Mouse (Mus musculus): ENCODE results near the gene Frat2.
"Not testable (repeated sequence)": the region's sequence is repeated elsewhere in the genome, so short reads cannot be mapped to it uniquely, and the experiment has no call there.

Gene Frat2

DNA sequence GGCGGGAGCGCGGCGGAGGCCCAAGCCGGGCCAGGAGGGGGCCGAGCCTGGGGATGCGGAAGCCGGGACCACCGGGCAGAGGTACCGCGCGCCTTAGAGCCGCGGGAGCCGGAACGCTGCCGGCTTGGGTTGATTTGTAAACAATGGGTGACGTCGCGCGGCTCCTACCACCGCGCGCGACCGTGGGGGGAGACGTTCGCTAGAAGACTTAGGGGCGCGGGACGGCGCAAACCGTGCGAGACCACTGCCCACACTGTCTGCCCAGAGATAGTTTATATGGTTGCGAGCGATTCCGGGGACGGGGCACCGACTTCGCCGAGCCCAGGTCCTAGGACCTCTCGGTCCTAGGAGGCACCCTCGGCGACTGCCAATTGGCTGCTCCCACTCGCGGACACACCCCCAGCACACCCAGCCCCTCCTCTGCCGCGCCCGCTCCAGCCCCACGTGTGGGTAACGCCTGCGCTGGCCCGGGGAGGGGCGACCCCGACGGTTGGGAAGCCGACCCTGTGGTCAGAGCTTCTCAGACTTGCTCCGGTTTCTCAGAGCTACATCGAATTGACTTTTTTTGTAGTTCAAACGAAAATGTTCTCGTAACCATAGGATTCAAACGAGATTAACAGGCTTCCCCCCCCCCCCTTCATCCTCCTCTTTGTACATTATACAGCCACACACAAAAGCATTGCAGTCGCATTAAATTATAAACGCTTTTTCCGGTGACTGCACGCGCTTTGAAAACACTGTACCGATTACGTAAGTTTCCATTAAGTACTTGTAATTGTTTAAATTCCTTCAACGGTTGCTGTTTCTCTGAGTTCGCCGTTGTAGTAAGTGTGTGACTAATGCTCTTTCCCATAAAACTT is at the start of gene Frat2:
Gene Frat2, minus strand, starts transcription at position 141 of the 860 bp plus-strand sequence.
- peak; percentile 77 for DNase-seq (ENCODE audit: low spot score)

DNA sequence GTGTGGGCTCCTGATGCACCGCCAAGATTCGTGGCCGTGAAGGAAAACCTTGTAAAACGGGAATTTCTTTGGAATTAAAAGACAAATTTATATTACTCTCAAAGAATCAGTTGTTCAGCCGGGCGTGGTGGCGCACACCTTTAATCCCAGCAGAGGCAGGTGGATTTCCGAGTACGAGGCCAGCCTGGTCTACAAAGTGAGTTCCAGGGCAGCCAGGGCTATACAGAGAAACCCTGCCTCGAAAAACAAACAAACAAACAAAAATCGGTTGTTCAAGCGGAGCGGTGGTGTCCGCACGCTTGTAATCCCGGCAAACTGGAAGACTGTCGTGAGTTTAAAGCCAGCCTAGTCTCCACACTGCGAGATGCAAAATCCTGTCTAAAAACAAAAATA is 48.4 kb upstream of the Frat2 start:
- DNase-seq (ENCODE audit: low spot score), result no peak

DNA sequence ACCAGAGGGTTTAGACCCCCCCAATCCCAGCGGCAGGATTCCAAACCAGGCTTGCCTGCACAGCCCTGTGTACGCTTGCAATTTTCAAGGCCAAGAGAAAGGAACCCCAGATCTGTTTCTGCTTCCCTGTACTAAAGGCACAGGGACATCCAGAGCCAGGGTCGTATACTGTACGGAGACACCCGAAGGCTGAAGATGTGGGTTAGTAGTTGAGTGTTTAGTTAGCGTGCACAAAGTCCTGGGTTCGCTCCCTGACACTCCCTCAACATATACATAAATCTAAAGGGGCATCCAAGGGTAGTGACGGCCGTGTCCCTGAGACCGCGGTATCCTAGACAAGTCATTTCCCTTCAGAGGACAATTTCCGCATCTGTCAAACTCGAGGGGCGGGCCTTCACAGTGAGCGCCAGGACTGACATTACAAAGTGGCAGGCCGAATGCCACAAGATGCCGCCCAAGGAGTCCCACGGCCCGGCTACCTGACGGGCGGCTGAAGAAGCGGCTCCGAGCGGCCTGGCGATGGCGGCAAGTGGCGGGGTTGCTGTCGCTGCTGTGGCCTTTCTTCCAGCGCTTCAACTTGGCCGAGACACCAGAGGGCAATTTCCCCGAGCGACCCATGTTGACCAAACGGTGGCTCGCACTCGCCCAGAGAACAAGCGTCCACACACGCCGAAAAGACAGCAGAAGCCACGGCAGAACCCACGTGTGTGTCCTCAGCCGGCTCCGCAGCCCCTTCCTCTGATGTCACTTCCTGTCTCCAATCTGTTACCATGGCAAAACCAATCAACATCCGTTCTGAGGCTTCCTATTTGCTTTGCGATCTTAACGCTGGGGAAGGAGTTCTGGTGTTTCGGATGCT is 47.8 kb upstream of the Frat2 start, which contains the start of gene Rrp12:
Gene Rrp12, minus strand, starts transcription at position 714 of the 859 bp plus-strand sequence.
- DNase-seq (ENCODE audit: low spot score), result peak; percentile 82

DNA sequence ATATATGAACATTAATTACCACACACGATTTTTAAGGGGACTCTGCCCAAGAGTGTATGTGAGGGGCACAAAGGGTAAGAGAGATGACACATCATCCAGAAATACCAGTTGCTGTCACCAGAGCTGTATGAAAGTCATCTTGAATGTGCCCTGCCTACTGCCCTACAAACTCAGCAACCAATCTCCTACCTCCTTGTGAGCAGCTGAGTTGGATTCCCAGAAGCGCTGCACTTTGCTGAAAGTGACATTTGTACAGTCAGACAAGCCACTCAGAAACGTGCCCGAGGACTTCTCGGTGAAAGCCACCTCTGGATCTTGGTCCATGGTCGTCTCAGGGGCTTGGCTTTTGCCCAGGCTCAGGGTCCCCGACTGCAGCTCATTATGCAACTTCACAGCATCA is 47.0 kb upstream of the Frat2 start:
- no peak for DNase-seq (ENCODE audit: low spot score)

DNA sequence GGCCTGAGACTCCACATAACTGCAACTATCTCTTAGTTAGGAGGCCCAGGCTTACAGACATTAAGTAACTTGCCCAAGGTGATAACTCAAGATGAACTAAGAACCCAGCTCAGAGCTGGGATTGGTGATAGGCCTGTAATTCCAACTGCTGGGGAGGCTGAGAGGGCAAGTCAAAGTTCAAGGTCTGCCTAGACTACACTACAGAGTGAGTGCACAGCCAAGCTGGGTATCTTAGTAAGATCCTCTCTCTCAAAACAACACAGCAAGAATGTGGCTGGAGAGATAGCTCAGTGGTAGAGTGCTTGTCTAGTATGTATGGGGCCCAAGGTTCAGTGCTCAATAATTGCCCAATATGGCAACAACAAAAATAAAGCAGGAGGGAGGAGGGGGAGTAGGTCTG is 40.3 kb upstream of the Frat2 start:
- DNase-seq (ENCODE audit: low spot score), result no peak

DNA sequence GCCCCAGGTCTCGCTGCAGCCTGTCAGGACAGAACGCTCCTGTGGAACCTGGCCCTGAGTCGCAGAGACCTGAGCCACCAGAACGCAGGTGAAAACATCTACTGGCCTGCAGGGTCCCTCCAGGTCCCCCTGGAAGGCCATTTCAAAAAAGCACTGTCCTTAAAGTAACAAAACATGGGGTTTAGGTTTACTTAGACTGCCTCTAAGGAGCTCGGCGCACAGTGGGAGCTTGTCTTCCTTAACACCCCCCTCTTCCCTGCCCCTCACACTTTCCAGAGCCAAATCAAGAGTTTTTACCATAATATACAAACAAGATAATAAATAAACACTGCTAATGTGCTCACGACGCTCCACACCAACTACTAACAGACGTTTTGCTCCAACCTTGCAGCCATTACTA is 36.0 kb upstream of the Frat2 start:
- no peak for DNase-seq (ENCODE audit: low spot score)

DNA sequence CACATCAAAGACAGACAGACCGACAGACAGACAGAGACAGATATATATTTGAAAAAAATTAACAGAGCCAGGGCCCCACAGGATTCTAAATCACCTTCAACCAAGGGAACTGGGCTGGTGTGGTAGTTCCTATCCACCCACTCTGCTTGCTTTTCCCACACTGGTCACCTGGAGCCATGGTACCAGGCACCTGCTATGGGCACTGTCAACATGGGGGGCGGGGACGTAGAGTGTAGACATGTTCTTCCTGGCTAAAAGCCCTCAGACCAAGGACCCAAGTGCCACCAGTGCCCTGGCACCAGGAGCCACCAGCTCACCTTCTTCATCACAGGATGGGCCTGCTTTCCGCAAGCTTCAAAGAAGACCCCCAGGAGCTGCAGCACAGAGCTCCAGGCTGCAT is 33.9 kb upstream of the Frat2 start:
- DNase-seq (ENCODE audit: low spot score), result no peak

DNA sequence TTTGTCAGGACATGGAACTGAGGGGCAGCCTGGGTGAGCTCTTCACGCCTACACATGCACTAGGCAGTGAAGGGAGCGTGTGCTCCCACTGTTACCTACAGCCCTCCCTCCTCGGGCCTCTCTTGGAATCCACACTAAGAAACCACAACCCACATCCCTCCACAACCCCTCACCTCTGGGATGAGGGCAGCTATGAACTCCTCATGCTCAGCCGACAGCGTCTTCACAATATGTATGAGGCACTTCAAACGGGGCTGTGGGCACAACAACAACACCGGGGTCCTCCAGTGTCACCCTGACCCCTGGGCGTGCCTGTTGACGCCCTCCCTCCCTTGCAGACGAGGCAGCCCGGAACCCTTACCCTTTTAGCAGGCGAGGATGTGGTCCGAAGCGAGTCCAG is 26.4 kb upstream of the Frat2 start:
- no peak for DNase-seq (ENCODE audit: low spot score)

DNA sequence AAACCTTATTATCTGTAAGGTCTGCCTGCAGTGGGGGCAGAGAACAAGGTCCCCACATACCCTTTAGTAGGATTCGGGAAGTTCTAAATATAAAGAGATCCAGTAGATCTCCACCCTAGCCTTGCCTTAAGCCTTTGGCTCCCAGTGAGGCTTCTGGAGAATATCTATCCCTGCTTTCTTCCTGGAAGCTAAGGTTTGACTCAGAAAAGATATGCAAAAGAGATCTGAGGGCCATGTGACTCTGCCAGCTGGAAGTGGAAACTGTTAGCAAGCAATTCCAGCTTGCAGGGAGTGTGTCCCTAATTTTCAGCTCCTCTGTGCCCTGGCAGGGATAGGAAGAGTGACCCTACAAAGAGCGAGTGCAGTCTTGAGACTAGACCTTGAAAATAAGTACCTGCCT is 24.4 kb upstream of the Frat2 start:
- DNase-seq (ENCODE audit: low spot score), result no peak

DNA sequence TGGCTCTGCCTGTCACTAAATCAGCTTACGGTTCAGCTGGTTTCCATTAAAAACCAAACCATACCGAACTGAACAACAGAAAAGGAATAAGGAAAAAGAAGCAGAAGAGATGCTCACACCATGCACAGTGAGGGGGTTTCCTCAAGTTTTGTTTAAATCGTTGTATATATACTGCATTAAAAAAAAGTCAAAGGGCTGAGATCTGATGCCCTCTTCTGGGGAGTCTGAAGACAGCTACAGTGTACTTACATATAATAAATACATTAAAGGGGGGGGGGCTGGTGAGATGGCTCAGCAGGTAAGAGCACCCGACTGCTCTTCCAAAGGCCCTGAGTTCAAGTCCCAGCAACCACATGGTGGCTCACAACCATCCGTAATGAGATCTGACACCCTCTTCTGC is 22.0 kb upstream of the Frat2 start:
- not testable (repeated sequence) for DNase-seq (ENCODE audit: low spot score)

DNA sequence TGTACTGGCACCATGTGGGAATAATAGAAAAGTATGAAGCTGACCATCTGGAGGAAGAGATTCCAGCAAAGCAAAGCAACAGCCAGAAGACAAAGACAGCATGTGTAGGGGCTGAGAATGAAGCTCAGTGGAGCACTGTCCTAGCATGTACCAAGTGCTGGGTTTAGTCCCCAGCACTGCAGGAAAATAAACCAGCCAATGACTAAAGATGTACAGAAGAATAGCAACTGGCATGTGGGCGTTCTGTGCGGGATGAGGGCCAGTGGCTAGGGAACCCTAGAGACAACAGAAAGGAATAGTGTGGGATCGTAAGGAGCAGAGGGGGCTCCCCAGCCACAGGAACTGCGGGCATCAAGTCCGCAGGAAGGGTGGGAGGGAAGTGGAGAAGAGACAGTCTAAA is 21.4 kb upstream of the Frat2 start:
- DNase-seq (ENCODE audit: low spot score), result no peak

DNA sequence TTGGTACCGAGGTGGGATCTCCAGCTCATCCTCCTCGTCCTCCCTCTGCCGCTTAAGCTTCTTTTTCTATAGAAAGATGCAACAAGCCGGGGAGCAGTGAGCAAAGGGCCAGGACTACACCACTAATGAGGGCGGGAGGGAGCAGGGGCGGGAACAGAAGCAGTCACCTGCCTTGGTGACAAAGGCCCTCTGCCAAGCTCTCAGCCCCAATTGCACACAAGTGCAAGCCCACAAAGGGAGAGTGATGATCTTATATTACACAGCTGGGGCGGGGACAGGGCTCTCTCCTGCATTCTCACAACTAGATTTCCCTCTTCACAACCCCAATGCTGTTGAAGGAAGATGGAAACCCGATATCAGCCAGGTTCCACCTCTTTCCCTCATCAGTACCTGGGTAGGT is 18.8 kb upstream of the Frat2 start:
- DNase-seq (ENCODE audit: low spot score), result no peak

DNA sequence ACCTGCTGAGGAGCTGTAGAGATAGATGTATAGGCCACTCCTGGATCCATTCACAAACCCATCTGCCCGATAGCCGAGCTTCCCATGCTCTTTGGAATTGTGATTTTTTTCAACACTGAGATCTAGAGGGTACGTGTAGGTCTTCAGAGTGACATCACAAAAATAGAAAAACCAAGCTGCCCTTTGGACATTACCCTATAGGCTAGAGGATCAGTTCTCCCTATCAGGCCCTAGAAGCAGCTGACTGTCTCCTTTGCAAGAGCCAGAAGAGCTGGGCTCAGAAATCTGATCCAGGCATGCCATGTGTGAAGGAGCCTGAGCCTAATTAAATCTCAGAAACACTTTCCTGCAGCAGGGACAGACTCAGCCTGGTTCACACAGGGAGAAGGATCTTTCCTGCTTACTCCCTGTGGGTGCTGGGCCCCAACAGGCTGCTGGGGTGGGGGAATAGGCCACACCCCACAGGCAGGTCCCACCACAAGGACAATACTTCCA is 9.9 kb upstream of the Frat2 start:
- no peak for DNase-seq (ENCODE audit: low spot score)

DNA sequence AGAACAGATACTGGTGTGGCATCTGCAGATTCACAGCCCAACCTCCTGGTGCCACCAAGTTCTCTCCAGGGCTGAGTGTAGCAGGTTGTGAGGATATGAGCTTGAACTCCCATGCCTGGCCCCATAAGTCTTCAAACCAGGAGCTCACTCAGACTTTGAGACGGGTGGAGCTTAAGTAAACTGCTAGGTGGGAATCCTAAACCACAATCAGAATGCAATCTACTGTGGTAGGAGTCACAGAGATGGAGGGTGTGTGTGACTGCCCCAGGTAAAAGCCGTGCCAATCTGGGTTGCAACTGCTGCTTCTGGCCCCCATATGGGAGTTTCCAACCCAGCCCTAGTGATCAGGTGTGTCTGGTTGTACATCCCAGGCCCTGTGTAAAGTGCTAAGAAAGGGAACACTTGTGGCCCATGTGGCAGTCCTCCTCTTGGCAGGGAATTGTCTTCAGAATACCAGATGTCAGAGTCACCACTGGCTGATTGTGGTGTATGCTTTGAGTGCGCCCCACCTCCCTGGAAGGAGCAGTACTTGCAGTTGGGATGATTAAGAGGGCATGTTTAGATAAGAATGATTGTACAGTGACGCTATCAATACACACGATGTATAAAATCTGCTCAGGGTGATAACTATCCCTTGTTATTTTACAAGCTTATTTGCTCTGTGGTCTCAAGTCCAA is 9.3 kb upstream of the Frat2 start:
- DNase-seq (ENCODE audit: low spot score), result no peak

DNA sequence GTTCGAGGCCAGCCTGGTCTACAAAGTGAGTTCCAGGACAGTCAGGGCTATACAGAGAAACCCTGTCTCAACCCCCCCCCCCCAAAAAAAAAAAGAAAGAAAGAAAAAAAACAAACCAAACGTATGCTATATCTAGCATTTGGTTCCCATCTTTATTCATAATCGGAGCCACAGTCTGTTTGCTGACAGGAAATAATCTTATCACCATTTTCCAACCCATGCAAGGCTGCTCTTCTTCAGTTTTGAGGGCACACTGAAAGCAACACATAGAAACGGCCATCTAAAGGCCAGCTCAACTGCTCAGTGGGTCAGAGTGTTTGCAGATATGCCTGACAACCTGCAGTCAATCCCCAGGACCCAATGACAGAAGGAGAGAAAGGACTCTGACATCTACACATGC is 4.5 kb upstream of the Frat2 start:
- DNase-seq (ENCODE audit: low spot score), result no peak

DNA sequence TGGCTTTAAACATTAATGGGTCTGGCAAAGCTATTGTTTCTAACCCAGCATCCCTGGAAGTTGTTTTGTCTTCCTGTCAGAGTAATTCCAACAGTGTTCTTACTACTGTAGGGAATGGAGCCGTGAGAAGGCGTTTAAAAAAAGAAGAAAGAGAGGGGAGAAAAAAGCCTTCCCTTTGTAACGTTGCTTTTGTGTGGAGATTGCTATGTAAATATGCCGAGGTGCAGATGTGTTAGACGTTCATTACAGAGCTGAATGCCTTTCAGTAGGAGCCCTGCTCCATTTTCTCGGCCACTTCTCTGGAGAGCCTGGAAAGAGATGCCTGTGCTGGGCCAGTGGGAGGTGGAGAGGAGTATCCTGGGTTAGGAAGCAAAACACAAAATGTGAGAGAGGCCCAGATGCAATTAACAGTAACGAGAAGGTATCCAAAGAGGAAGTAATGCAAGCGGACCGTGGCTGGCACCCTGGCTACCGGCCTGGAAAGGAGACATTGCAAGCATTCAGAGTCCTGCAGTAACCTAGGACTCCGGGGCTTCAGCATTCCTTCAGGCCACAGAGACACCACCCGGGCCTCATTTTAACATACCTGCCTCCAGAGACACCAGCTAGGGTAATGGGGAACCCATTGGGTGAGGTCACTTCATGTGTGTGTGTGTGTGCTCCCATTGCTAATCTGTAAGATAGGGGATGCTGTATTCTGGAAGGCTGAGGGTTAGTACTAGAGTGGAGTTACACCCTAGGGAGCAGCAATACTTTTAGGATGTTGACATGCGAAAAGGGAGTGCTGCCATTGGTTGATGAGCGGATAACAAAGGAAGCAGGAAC is 3.0 kb upstream of the Frat2 start:
- no peak for DNase-seq (ENCODE audit: low spot score)

DNA sequence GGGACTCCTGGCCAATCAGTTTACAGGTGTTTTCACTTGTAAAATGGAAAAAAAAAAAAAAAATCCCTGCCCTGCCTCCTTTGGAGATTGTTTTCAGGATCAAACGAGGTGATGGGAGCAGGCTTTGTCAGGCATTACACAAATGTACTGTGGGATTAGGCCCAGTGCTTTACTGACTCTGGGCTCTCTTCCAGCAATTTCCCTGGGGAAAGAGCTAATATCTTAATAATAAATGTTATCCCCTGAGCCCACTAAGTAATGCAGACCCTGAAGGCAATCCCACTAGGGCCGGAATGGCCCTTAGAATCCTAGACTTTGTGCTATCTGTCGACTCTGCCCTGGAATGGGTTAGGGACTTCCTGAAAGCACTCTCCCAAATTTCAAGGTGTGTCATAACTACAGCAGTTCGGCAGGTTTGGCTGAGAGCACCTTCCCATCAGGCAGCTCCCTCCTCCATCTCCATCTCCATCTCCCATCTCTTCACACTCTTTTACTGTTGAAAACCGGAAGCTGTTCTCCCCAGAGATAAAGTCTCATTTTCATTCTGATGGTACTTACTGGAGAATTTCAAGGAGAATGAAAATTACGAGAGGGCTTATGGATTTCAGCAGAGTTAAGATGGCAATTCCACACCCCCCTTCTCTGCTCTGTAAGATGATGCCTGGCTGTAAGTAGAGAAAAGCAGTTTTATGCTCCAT is 2.2 kb upstream of the Frat2 start:
- DNase-seq (ENCODE audit: low spot score), result no peak

DNA sequence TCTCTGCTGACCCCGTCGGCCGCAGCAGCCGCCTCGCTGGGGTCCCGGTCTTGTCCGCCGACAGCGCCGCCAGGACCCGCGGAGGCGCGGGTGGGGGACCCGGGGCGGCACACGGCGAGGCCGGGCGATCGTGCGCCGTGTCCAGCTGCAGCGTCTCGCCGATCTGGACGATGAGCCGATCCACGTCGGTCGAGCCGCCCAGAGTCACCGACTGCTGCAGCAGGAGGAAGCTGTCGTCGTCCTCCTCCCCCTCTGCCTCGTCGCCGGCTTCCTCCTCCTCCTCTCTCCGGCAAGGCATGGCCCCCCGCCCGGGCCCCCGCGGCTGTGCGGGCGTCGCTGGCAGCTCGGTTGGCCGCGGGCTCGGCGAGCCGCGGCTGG is 329 bp downstream of the Frat2 start:
- DNase-seq (ENCODE audit: low spot score), result not testable (repeated sequence)

DNA sequence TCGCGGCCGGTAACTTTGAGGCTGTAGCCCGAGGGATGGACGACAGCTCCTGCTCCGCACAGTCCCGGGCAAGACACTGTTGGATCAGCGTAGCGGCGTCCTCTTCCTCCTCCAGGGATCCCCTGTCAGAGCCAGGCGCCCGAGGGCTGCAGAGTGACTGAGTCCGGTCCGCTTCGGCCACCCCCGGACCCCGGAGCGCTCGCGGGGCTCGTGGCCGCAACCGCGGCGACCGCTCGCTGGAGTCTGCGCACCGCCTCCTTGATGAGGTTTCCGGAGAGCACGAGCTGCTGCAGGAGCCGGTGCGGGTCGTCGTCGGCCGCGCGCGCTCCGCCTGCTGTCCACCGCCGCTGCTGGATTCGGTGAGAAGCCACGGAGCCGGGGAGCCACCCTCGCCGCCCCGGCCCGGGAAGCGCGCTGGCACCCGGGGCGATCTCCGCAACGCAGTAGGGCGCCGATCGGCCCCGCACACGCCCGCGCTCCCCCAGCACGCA is 796 bp downstream of the Frat2 start:
- DNase-seq (ENCODE audit: low spot score), result no peak

DNA sequence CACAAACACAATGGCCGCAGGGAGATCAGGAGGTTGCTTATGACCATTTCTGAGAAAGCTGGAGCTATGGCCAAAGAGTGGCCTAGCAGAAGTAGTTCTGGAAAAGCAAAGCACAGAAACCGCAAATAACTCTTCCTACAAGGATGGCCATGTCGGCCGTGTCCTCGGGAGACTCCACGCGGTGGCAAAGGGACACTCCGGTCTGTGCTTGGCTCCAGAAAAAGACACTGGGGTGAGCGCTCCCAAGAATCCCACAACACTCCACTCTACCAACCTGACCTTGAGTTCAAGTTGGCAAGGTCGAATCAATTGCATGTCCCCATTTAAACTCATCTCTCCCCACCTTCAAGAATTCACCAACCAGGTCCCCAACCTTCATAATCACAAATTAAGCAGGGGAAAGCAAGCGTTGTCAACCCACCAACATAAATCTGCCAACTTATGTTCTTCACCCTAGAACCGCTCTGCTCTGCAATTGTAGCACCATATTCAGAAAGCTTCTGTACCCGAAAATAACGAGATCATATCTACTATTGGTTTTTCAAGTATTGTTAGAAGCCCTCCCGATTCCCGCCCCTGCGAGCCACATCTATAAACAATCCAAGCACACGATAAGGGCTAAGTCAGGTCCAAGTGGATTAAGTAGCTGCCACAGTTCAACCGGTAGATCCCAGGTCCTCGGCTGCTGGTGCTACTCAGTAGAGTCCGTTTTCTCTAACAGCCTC is 1.4 kb downstream of the Frat2 start:
- no peak for DNase-seq (ENCODE audit: low spot score)

Data from left cerebral cortex, adult 11 months (tissue).